Mouse (Mus musculus): ENCODE measurements around the gene Evi2.

Gene Evi2

GRCm38 (mm10) chr11:79526549-79526948 lies 3.8 kb downstream of the Evi2 start:
- no peak for DNase-seq (ENCODE audit: low read depth, low spot score)

GRCm38 (mm10) chr11:79524310-79524575 lies 6.1 kb downstream of the Evi2 start:
- DNase-seq (ENCODE audit: low read depth, low spot score), result no peak

GRCm38 (mm10) chr11:79523560-79524309 lies 6.7 kb downstream of the Evi2 start, which contains the start of gene Evi2b:
Gene Evi2b (minus strand): TSS chr11:79523762.
- DNase-seq (ENCODE audit: low read depth, low spot score), result no peak

GRCm38 (mm10) chr11:79522944-79523343 lies 7.4 kb downstream of the Evi2 start:
- DNase-seq (ENCODE audit: low read depth, low spot score), result no peak

GRCm38 (mm10) chr11:79521930-79522329 lies 8.5 kb downstream of the Evi2 start:
- DNase-seq (ENCODE audit: low read depth, low spot score), result no peak

- DNase-seq (ENCODE audit: low read depth, low spot score), result no peak
Observed at GRCm38 (mm10) chr11:79520772-79521171, 9.6 kb downstream of the Evi2 start.

- DNase-seq (ENCODE audit: low read depth, low spot score), result peak; percentile 89
Observed at GRCm38 (mm10) chr11:79519878-79520291, 10.5 kb downstream of the Evi2 start.

GRCm38 (mm10) chr11:79519299-79519698 lies 11.1 kb downstream of the Evi2 start:
- DNase-seq (ENCODE audit: low read depth, low spot score), result no peak

- DNase-seq (ENCODE audit: low read depth, low spot score), result no peak
Observed at GRCm38 (mm10) chr11:79515798-79516197, 14.6 kb downstream of the Evi2 start.

GRCm38 (mm10) chr11:79515331-79515730 lies 15.1 kb downstream of the Evi2 start:
- no peak for DNase-seq (ENCODE audit: low read depth, low spot score)

- no peak for DNase-seq (ENCODE audit: low read depth, low spot score)
Observed at GRCm38 (mm10) chr11:79511970-79512369, 18.4 kb downstream of the Evi2 start.

- DNase-seq (ENCODE audit: low read depth, low spot score), result peak; percentile 69
Observed at GRCm38 (mm10) chr11:79504506-79504905, 25.9 kb downstream of the Evi2 start.

- peak; percentile 96 for DNase-seq (ENCODE audit: low read depth, low spot score)
Observed at GRCm38 (mm10) chr11:79503845-79504244, 26.5 kb downstream of the Evi2 start, which contains the start of gene Omg. Gene Omg (minus strand): TSS chr11:79504084.

- peak; percentile 84 for DNase-seq (ENCODE audit: low read depth, low spot score)
Observed at GRCm38 (mm10) chr11:79502917-79503316, 27.5 kb downstream of the Evi2 start.

GRCm38 (mm10) chr11:79494976-79495800 lies 35.2 kb downstream of the Evi2 start:
- DNase-seq (ENCODE audit: low read depth, low spot score), result peak; percentile 52

- DNase-seq (ENCODE audit: low read depth, low spot score), result no peak
Observed at GRCm38 (mm10) chr11:79484721-79485120, 45.7 kb downstream of the Evi2 start.

GRCm38 (mm10) chr11:79483876-79484528 lies 46.4 kb downstream of the Evi2 start:
- no peak for DNase-seq (ENCODE audit: low read depth, low spot score)

GRCm38 (mm10) chr11:79483392-79483791 lies 47.0 kb downstream of the Evi2 start:
- no peak for DNase-seq (ENCODE audit: low read depth, low spot score)

- DNase-seq (ENCODE audit: low read depth, low spot score), result peak; percentile 59
Observed at GRCm38 (mm10) chr11:79468097-79468496, 62.3 kb downstream of the Evi2 start.
